Mouse (Mus musculus) lung, postnatal 0 days (tissue): ENCODE measurements around the gene Tulp4.

Experiments used
- CTCF ChIP-seq: IDR thresholded peaks from 2 replicates; pipeline ENCODE4 v1.5.1; 2016; ENCODE audit warnings: antibody characterized with exemption, mild to moderate bottlenecking
- EP300 ChIP-seq: IDR thresholded peaks from 2 replicates; pipeline ENCODE4 v1.6.1; 2016; ENCODE audit warnings: antibody characterized with exemption, mild to moderate bottlenecking, control low read depth

DNA sequence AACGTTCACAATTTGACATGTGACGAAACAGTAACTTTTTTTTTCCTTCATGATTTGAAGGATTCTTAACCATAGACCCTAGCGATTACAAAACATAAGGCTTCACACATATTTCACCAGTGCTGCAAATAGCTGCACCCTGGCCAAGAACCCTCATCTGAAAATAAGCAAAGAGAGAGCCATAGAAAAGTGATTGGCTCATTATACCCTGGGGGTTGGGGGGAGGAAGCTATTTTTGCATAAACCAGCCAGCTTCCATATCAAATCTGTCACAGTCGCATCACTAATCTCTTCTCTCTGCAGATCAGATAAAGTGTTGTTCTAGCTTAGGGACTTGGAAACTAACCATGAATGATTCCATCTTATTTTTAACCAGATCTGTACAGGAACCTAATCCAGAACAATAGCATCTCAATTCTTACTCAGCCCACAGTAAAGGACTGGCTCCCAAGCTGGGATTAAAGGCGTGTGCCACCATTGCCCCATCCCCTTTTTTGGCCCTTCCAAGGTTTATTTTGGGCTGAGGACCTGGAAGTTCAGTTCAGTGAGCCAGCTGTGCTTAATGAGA lies 22.8 kb upstream of the Tulp4 start:
- TF ChIP-seq CTCF = no peak
- TF ChIP-seq EP300 = no peak
